Mouse (Mus musculus) inflammation-experienced regulatory T-cells, adult 6 months (primary cell): ENCODE measurements around the gene Gpx7. TPM values are rescaled to one million over a fixed set of nuclear protein-coding genes. Genes with fewer than 3 reads are reported as not detected.

Experiments
- ATAC-seq: one replicate; pipeline ENCODE4 v1.8.0; 2017
- polyA plus RNA-seq, 3 experiments: library from polyadenylated mRNA; unstranded; fragments of 100-300 nt; shearing (Covaris generic); gene quantifications; one replicate each; pipeline ENCODE4 v1.2.1; 2017

Gene Gpx7
- polyA plus RNA-seq: 1 to 10 TPM in 2 of 3 experiments, under 1 TPM in 1; 0.83 to 3.8 (median 2.5) TPM

- no peak for ATAC-seq
These were observed at the start of gene Gpx7 for GRCm38 (mm10) chr4:108406861-108407401. Gpx7 (minus strand) TSS chr4:108406961.

GRCm38 (mm10) chr4:108456028-108456427 is 49.3 kb upstream of the Gpx7 start:
- no peak for ATAC-seq

GRCm38 (mm10) chr4:108448091-108448490 is 41.3 kb upstream of the Gpx7 start:
- ATAC-seq: no peak

GRCm38 (mm10) chr4:108438082-108438840 is 31.5 kb upstream of the Gpx7 start:
- no peak for ATAC-seq

- ATAC-seq: no peak
These were observed 29.5 kb upstream of the Gpx7 start for GRCm38 (mm10) chr4:108436225-108436624.

- no peak for ATAC-seq
These were observed 28.9 kb upstream of the Gpx7 start for GRCm38 (mm10) chr4:108435646-108436045.

- no peak for ATAC-seq
These were observed 28.0 kb upstream of the Gpx7 start for GRCm38 (mm10) chr4:108434781-108435180.

- no peak for ATAC-seq
These were observed 27.5 kb upstream of the Gpx7 start for GRCm38 (mm10) chr4:108434221-108434620.

- ATAC-seq: no peak
These were observed 26.6 kb upstream of the Gpx7 start for GRCm38 (mm10) chr4:108433341-108433740.

GRCm38 (mm10) chr4:108431561-108431936 is 24.8 kb upstream of the Gpx7 start:
- ATAC-seq: no peak

GRCm38 (mm10) chr4:108430656-108431560 is 24.1 kb upstream of the Gpx7 start:
- no peak for ATAC-seq

GRCm38 (mm10) chr4:108428341-108428721 is 21.6 kb upstream of the Gpx7 start:
- ATAC-seq: no peak

GRCm38 (mm10) chr4:108427719-108428340 is 21.1 kb upstream of the Gpx7 start:
- no peak for ATAC-seq

GRCm38 (mm10) chr4:108424587-108424986 is 17.8 kb upstream of the Gpx7 start:
- no peak for ATAC-seq

GRCm38 (mm10) chr4:108407621-108408020 is 860 bp upstream of the Gpx7 start:
- ATAC-seq: no peak

- no peak for ATAC-seq
These were observed 462 bp downstream of the Gpx7 start for GRCm38 (mm10) chr4:108406138-108406860.

GRCm38 (mm10) chr4:108405766-108406137 is 1.0 kb downstream of the Gpx7 start:
- ATAC-seq: no peak

GRCm38 (mm10) chr4:108403861-108404635 is 2.7 kb downstream of the Gpx7 start:
- ATAC-seq: no peak

- no peak for ATAC-seq
These were observed 6.4 kb downstream of the Gpx7 start for GRCm38 (mm10) chr4:108400395-108400794.

GRCm38 (mm10) chr4:108394236-108394635 is 12.5 kb downstream of the Gpx7 start:
- ATAC-seq: no peak

GRCm38 (mm10) chr4:108392558-108392957 is 14.2 kb downstream of the Gpx7 start:
- no peak for ATAC-seq
